Mouse (Mus musculus): ENCODE results near the gene Rin3. TPM values are rescaled to one million over a fixed set of nuclear protein-coding genes. Genes with fewer than 3 reads are reported as not detected.

The Rin3 gene
- polyA plus RNA-seq, 1 experiment: 25.4 TPM

- H3K36me3 ChIP-seq (ENCODE audit: control insufficient read depth, insufficient read depth, low read length): no peaks in the 10 kb centered on the region
- no peak for DNase-seq
- TF ChIP-seq CTCF (IDR thresholded peaks at IDR 0.05; ENCODE audit: borderline replicate concordance, control insufficient read depth, extremely low read depth, insufficient read depth, low read length, poor library complexity) (no peak), POLR2A (IDR thresholded peaks at IDR 0.05; ENCODE audit: control insufficient read depth, extremely low read depth, insufficient read depth, low read length, poor library complexity) (no peak)
- H3K27me3 ChIP-seq (ENCODE audit: control insufficient read depth, insufficient read depth, low read length): no peaks in the 10 kb centered on the region
- H3K27ac ChIP-seq (ENCODE audit: control insufficient read depth, insufficient read depth, low read length): peak overlapping the region; percentile 73
- 76% methylated on average over 8 of the region's 8 CpGs for WGBS
- H3K4me3 ChIP-seq (ENCODE audit: control insufficient read depth, insufficient read depth, low read length): no peak overlapping the region
- peaks cover 50% of the 10 kb centered on the region for H3K4me1 ChIP-seq (replicated peaks; ENCODE audit: control insufficient read depth, insufficient read depth, low read length)
These were observed 12.8 kb downstream of the Rin3 start for GRCm38 (mm10) chr12:102295662-102296061.

- H3K36me3 ChIP-seq (ENCODE audit: control insufficient read depth, insufficient read depth, low read length): no peaks in the 10 kb centered on the region
- 97% methylated on average over 1 of the region's 1 CpGs for WGBS
These were observed 13.5 kb downstream of the Rin3 start for GRCm38 (mm10) chr12:102296361-102296760.

GRCm38 (mm10) chr12:102296967-102297366, 14.1 kb downstream of the Rin3 start:
- 85% methylated on average over 4 of the region's 4 CpGs for WGBS
- Histone ChIP-seq H3K4me3 (ENCODE audit: control insufficient read depth, insufficient read depth, low read length) (no peak overlapping the region), H3K4me1 (replicated peaks; ENCODE audit: control insufficient read depth, insufficient read depth, low read length) (peaks cover 45% of the 10 kb centered on the region), H3K27me3 (ENCODE audit: control insufficient read depth, insufficient read depth, low read length) (no peaks in the 10 kb centered on the region), H3K36me3 (ENCODE audit: control insufficient read depth, insufficient read depth, low read length) (no peaks in the 10 kb centered on the region), H3K27ac (ENCODE audit: control insufficient read depth, insufficient read depth, low read length) (no peak overlapping the region)
- no peak for TF ChIP-seq POLR2A (IDR thresholded peaks at IDR 0.05; ENCODE audit: control insufficient read depth, extremely low read depth, insufficient read depth, low read length, poor library complexity)
- no peak for TF ChIP-seq CTCF (IDR thresholded peaks at IDR 0.05; ENCODE audit: borderline replicate concordance, control insufficient read depth, extremely low read depth, insufficient read depth, low read length, poor library complexity)
- no peak for DNase-seq

More at GRCm38 (mm10) chr12:102296361-102296760, 13.5 kb downstream of the Rin3 start:
- DNase-seq: no peak
- Histone ChIP-seq H3K4me3 (ENCODE audit: control insufficient read depth, insufficient read depth, low read length) (no peak overlapping the region), H3K27ac (ENCODE audit: control insufficient read depth, insufficient read depth, low read length) (no peak overlapping the region), H3K4me1 (replicated peaks; ENCODE audit: control insufficient read depth, insufficient read depth, low read length) (peaks cover 47% of the 10 kb centered on the region), H3K27me3 (ENCODE audit: control insufficient read depth, insufficient read depth, low read length) (no peaks in the 10 kb centered on the region)
- TF ChIP-seq CTCF (IDR thresholded peaks at IDR 0.05; ENCODE audit: borderline replicate concordance, control insufficient read depth, extremely low read depth, insufficient read depth, low read length, poor library complexity): no peak
- TF ChIP-seq POLR2A (IDR thresholded peaks at IDR 0.05; ENCODE audit: control insufficient read depth, extremely low read depth, insufficient read depth, low read length, poor library complexity): no peak

GRCm38 (mm10) chr12:102299209-102299608, 16.4 kb downstream of the Rin3 start:
- WGBS: 81% methylated on average over 5 of the region's 5 CpGs
- no peak overlapping the region for H3K4me3 ChIP-seq (ENCODE audit: control insufficient read depth, insufficient read depth, low read length)
- TF ChIP-seq POLR2A (IDR thresholded peaks at IDR 0.05; ENCODE audit: control insufficient read depth, extremely low read depth, insufficient read depth, low read length, poor library complexity): no peak
- TF ChIP-seq CTCF (IDR thresholded peaks at IDR 0.05; ENCODE audit: borderline replicate concordance, control insufficient read depth, extremely low read depth, insufficient read depth, low read length, poor library complexity): no peak
- DNase-seq: no peak
- no peaks in the 10 kb centered on the region for H3K27me3 ChIP-seq (ENCODE audit: control insufficient read depth, insufficient read depth, low read length)
- H3K36me3 ChIP-seq (ENCODE audit: control insufficient read depth, insufficient read depth, low read length): no peaks in the 10 kb centered on the region
- no peak overlapping the region for H3K27ac ChIP-seq (ENCODE audit: control insufficient read depth, insufficient read depth, low read length)
- peaks cover 45% of the 10 kb centered on the region for H3K4me1 ChIP-seq (replicated peaks; ENCODE audit: control insufficient read depth, insufficient read depth, low read length)

- no peaks in the 10 kb centered on the region for H3K36me3 ChIP-seq (ENCODE audit: control insufficient read depth, insufficient read depth, low read length)
- no peak overlapping the region for H3K27ac ChIP-seq (ENCODE audit: control insufficient read depth, insufficient read depth, low read length)
- 24% methylated on average over 1 of the region's 1 CpGs for WGBS
- H3K4me1 ChIP-seq (replicated peaks; ENCODE audit: control insufficient read depth, insufficient read depth, low read length): peaks cover 45% of the 10 kb centered on the region
- TF ChIP-seq CTCF (IDR thresholded peaks at IDR 0.05; ENCODE audit: borderline replicate concordance, control insufficient read depth, extremely low read depth, insufficient read depth, low read length, poor library complexity) (no peak), POLR2A (IDR thresholded peaks at IDR 0.05; ENCODE audit: control insufficient read depth, extremely low read depth, insufficient read depth, low read length, poor library complexity) (no peak)
- no peak overlapping the region for H3K4me3 ChIP-seq (ENCODE audit: control insufficient read depth, insufficient read depth, low read length)
- no peak for DNase-seq
- no peaks in the 10 kb centered on the region for H3K27me3 ChIP-seq (ENCODE audit: control insufficient read depth, insufficient read depth, low read length)
These were observed 18.7 kb downstream of the Rin3 start for GRCm38 (mm10) chr12:102301585-102301984.

GRCm38 (mm10) chr12:102302322-102302721, 19.5 kb downstream of the Rin3 start:
- H3K27ac ChIP-seq (ENCODE audit: control insufficient read depth, insufficient read depth, low read length): no peak overlapping the region; the same call in 1 of the 2 replicates
- WGBS: 46% methylated on average over 9 of the region's 9 CpGs
- no peak for DNase-seq
- no peak overlapping the region for H3K4me3 ChIP-seq (ENCODE audit: control insufficient read depth, insufficient read depth, low read length)
- no peak for TF ChIP-seq POLR2A (IDR thresholded peaks at IDR 0.05; ENCODE audit: control insufficient read depth, extremely low read depth, insufficient read depth, low read length, poor library complexity)
- no peak for TF ChIP-seq CTCF (IDR thresholded peaks at IDR 0.05; ENCODE audit: borderline replicate concordance, control insufficient read depth, extremely low read depth, insufficient read depth, low read length, poor library complexity)
- H3K4me1 ChIP-seq (replicated peaks; ENCODE audit: control insufficient read depth, insufficient read depth, low read length): peaks cover 51% of the 10 kb centered on the region
- H3K27me3 ChIP-seq (ENCODE audit: control insufficient read depth, insufficient read depth, low read length): no peaks in the 10 kb centered on the region
- no peaks in the 10 kb centered on the region for H3K36me3 ChIP-seq (ENCODE audit: control insufficient read depth, insufficient read depth, low read length)

- TF ChIP-seq POLR2A (IDR thresholded peaks at IDR 0.05; ENCODE audit: control insufficient read depth, extremely low read depth, insufficient read depth, low read length, poor library complexity) (no peak), CTCF (IDR thresholded peaks at IDR 0.05; ENCODE audit: borderline replicate concordance, control insufficient read depth, extremely low read depth, insufficient read depth, low read length, poor library complexity) (no peak)
- Histone ChIP-seq H3K4me3 (ENCODE audit: control insufficient read depth, insufficient read depth, low read length) (no peak overlapping the region), H3K36me3 (ENCODE audit: control insufficient read depth, insufficient read depth, low read length) (no peaks in the 10 kb centered on the region), H3K27me3 (ENCODE audit: control insufficient read depth, insufficient read depth, low read length) (no peaks in the 10 kb centered on the region), H3K4me1 (replicated peaks; ENCODE audit: control insufficient read depth, insufficient read depth, low read length) (peaks cover 51% of the 10 kb centered on the region), H3K27ac (ENCODE audit: control insufficient read depth, insufficient read depth, low read length) (peak overlapping the region; percentile 10; the same call in 1 of the 2 replicates)
- no peak for DNase-seq
- WGBS: 69% methylated on average over 4 of the region's 4 CpGs
These were observed 20.0 kb downstream of the Rin3 start for GRCm38 (mm10) chr12:102302831-102303351.
